Mouse (Mus musculus) adipose tissue, adult 10 weeks (tissue): ENCODE measurements around the gene Mreg. TPM values are rescaled to one million over a fixed set of nuclear protein-coding genes. Genes with fewer than 3 reads are reported as not detected.

Experiments used
- polyA plus RNA-seq: library from polyadenylated mRNA; stranded (reverse); fragments of 350-450 nt; fragmentation: Illumina TruSeq; extraction: RNeasy Lipid Tissue Mini Kit (QIAGEN cat#74804); gene quantifications from one replicate; pipeline ENCODE4 v1.2.3, GENCODE M21; 2014; ENCODE audit warnings: low read depth, low replicate concordance

The Mreg gene
- 0.51 TPM for polyA plus RNA-seq

DNA sequence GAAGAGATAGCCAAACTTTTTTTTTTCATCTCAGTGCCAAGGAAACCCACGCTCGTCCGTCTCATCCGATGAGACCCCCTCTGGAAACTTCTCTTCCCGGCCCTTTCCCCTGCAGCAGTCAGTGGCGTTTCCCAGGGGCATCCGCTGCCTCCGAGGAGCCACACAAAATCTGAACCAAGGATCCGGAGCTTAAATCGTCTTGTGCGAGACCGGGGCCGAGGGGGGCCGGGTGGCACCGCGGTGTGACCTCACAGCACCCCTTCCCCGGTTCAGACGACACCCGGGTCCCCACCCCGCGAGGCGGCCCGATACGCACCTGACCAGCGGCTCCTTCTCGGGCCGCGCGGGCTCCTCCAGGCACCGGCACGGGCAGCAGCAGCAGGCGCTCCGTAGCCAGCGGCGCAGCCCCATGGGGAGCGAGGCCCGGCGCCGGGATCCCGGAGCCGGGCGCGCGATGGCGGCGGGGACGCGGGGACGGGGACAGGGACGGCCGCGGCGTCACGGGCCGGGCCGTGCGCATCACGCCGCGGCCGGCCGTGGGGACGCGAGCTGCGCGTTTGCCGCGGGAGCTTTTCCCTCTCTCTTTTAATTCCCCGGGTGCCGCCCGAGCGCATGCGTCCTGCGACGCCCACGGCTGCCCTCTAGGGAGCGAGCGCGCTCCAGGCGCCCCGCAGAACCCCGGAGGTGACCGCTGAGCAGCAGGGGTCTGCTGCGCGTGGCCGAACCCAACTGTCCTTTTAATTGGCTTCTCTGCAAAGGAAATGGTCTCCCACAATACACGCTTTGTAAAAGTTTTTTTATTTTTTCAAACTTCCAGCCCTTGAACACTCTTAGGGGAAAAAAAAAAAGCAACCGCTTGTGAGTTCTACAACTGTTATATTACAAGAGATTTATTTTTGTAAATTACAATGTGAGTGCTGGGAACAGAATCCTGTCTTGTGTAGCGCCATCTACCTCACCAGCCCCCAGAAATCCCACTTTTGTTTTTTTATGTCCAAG lies at the start of gene Mreg:
Mreg (minus strand) TSS at position 607 of the 999 bp plus-strand sequence.

Other genes starting within 250 kb of the Mreg start
- gene Pecr, start 72.0 kb upstream of the Mreg start, polyA plus RNA-seq: 21.2 TPM
- gene Tmem169, start 72.1 kb upstream of the Mreg start, polyA plus RNA-seq: not detected
- 18.4 TPM for gene Xrcc5, start 95.1 kb upstream of the Mreg start, polyA plus RNA-seq